Mouse (Mus musculus) cortical plate, adult 2 months (tissue): Measurements from ENCODE around the gene Fat3.

ENCODE experiments used
- CTCF ChIP-seq: fragments of 200-500 bp; IDR thresholded peaks from 2 replicates; pipeline ENCODE4 v1.5.1; 2011; ENCODE audit warnings: mild to moderate bottlenecking, control low read depth, low read length; ENCODE audit not compliant: insufficient read depth; ENCODE audit errors: extremely low read depth
- POLR2A ChIP-seq: fragments of 200-500 bp; IDR thresholded peaks from 2 replicates; pipeline ENCODE4 v1.6.1; 2011; ENCODE audit warnings: mild to moderate bottlenecking, low read length, control low read depth; ENCODE audit not compliant: insufficient read depth; ENCODE audit errors: extremely low read depth

- TF ChIP-seq POLR2A (no peak), CTCF (no peak)
These were observed 476.4 kb downstream of the Fat3 start for GRCm38 (mm10) chr9:16024706-16025105.
